Mouse (Mus musculus) ES-E14 (cell line): Measurements from ENCODE around the gene Dnm2.

Experiments
- HCFC1 ChIP-seq: IDR thresholded peaks from 2 replicates; pipeline ENCODE4 v1.6.1; 2012; ENCODE audit warnings: low read length, inconsistent platforms, borderline replicate concordance; ENCODE audit not compliant: insufficient read depth
- MAFK ChIP-seq: IDR thresholded peaks from 2 replicates; pipeline ENCODE4 v1.6.1; 2014; ENCODE audit warnings: mild to moderate bottlenecking, low read depth, low read length, inconsistent platforms; ENCODE audit not compliant: insufficient read depth
- ZNF384 ChIP-seq: IDR thresholded peaks from 2 replicates; pipeline ENCODE4 v1.6.1; 2012; ENCODE audit warnings: low read depth, low read length, inconsistent platforms

DNA sequence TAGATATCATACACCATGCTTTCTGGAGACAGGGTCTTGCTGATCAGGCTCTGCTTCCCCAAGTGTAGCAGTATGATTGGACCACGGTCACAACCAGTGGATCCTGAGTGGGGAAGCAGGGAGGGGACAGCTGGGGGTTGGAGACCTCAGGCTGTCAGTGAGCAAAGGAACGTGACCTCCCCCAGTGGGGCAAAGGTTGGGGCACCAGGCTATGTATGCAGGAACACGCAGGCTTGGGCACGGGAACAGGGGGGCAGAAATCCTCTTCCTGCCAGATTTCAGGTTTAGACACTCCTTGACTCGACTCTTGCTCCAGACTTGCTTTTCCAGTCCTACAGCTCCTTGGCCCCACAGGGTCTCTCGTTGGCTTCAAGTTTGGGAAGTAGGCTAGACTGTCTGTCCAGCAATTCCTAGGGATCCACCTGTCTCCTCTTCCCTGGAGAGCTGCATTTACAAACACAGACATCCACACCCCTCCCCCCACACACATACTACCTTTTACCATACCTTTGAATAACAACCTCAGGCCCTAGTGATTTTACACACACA, 93.3 kb downstream of the Dnm2 start:
- TF ChIP-seq MAFK (no peak), ZNF384 (no peak), HCFC1 (no peak)
